Mouse (Mus musculus) olfactory bulb, adult 2 months (tissue): ENCODE data around the gene Ppm1h.

Source experiments
- CTCF ChIP-seq: fragments of 200-500 bp; IDR thresholded peaks from 2 replicates; pipeline ENCODE4 v1.5.1; 2012; ENCODE audit warnings: low read depth, mild to moderate bottlenecking, low read length, moderate library complexity; ENCODE audit not compliant: insufficient read depth
- POLR2A ChIP-seq: fragments of 200-500 bp; IDR thresholded peaks from 2 replicates; pipeline ENCODE4 v1.6.1; 2012; ENCODE audit warnings: mild to moderate bottlenecking, low read depth, low read length, moderate library complexity; ENCODE audit not compliant: insufficient read depth

GRCm38 (mm10) chr10:122639879-122640278 lies 38.7 kb upstream of the Ppm1h start:
- no peak for TF ChIP-seq CTCF
- TF ChIP-seq POLR2A, result no peak
